ENCODE assay signal across 10 mouse cellular contexts in the genomic region with DNA sequence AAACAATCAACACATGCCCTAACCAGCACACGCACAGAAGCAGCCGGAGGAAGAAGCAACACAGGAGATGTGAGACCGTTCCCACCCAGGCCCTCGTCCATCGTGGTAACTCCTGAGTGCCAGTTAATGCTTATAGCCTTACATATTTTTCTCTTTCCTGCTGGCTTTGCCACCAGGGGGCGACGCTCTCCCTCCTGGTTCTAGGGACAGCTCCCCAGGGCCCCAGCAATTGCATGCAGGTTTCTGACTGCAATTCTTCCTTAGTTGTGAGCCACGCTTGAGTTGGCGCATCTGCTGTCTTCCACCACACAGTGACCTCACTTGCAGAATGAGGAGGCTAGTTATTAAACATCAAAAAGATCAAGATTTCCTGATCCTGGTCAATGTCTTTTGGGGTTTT. TPM values are rescaled to one million over a fixed set of nuclear protein-coding genes. Genes with fewer than 3 reads are reported as not detected.
A peak's percentile ranks its signal among the peaks of the same experiment; 100 is the strongest.
DNase-seq lines count a peak whose midpoint lies in the region; ATAC-seq and TF ChIP-seq lines count a peak whose summit lies in the region.
"Had no signal": no experiment of that assay in that cellular context is flagged by ENCODE, and none has a peak within 500 bp of the region (broad histone marks: within the 10 kb centered on the region; RNA-seq: fewer than 3 reads in every experiment).

No protein-coding gene starts in this region.

- TF ChIP-seq CTCF in kidney, postnatal 0 days (IDR thresholded peaks at IDR 0.05; ENCODE audit: low read depth), result peak; percentile 83

- 55% methylated on average over 9 of the region's 9 CpGs for WGBS in kidney, postnatal 0 days

- H3K9ac ChIP-seq in kidney, postnatal 0 days (ENCODE audit: low read depth, low read length), result no peak overlapping the region
- H3K9ac ChIP-seq: liver, embryonic 15.5 days had no signal

- H3K27me3 ChIP-seq in kidney, postnatal 0 days (ENCODE audit: insufficient read depth, low read length), result no peaks in the 10 kb centered on the region
- H3K27me3 ChIP-seq: liver, embryonic 15.5 days had no signal

- no peak for DNase-seq in frontal cortex, postnatal 25 days (ENCODE audit: low spot score in 2 of 2)
- peak; percentile 40 to 61 for DNase-seq in right cerebral cortex, postnatal 10 days (ENCODE audit: low spot score in 2 of 2)
- DNase-seq in right cerebral cortex, adult 2 months (ENCODE audit: low spot score in 2 of 2), result no peak
- DNase-seq in c-Kit-negative CD71-positive TER-119-positive erythroid progenitor cells, embryonic 14.5 days (ENCODE audit: low read depth, low spot score), result peak; percentile 64
- DNase-seq in kidney, postnatal 0 days (ENCODE audit: low spot score), result peak; percentile 77
- DNase-seq in thymus, postnatal 36 days, result peak; percentile 74

- 0 out of 2 replicates have a peak, but pooled peaks have one; percentile 13 for ATAC-seq in frontal cortex, adult (ENCODE audit: low TSS enrichment)
- no peak for ATAC-seq in kidney, postnatal 0 days (replicated peaks; ENCODE audit: low FRiP score, low read depth)
- ATAC-seq in monocyte, adult 5-6 weeks (replicated peaks; ENCODE audit: insufficient number of reproducible peaks, low FRiP score, low TSS enrichment, poor library complexity, severe bottlenecking), result peak; percentile 75

- no peak overlapping the region for H3K27ac ChIP-seq in kidney, postnatal 0 days
- H3K27ac ChIP-seq: liver, embryonic 15.5 days had no signal

- H3K36me3 ChIP-seq in kidney, postnatal 0 days (ENCODE audit: insufficient read depth, low read length), result no peaks in the 10 kb centered on the region
- H3K36me3 ChIP-seq: liver, embryonic 15.5 days had no signal

- H3K9me3 ChIP-seq in kidney, postnatal 0 days (replicated peaks; ENCODE audit: low read length), result no peaks in the 10 kb centered on the region; the same call in 1 of the 2 replicates

- peaks cover 11% of the 10 kb centered on the region; the same call in 1 of the 2 replicates for H3K4me1 ChIP-seq in kidney, postnatal 0 days (replicated peaks; ENCODE audit: insufficient read depth, low read length)

- H3K4me3 ChIP-seq in kidney, postnatal 0 days (replicated peaks; ENCODE audit: low read depth, low read length), result no peak overlapping the region
- H3K4me3 ChIP-seq: erythroblast, embryonic 14.5 days; liver, embryonic 15.5 days had no signal

- no peak overlapping the region for H3K4me2 ChIP-seq in kidney, postnatal 0 days (ENCODE audit: low read length)
- H3K4me2 ChIP-seq: liver, embryonic 15.5 days had no signal

RNA-seq across cellular contexts. Expression of gene Idh2, which starts 17.3 kb away (rescaled TPM):
- polyA plus RNA-seq in kidney, postnatal 0 days (2015; fragmentation: Nextera tagmentation; extraction: Ambion mirVana), result 630 and 689 TPM in 2 replicates
- total RNA-seq in monocyte, adult 5-6 weeks (2017), result 23.3 to 27.2 TPM (median 24.2 TPM) in 3 replicates

RNA-seq across cellular contexts. Expression of gene Sema4b, which starts 54.1 kb away (rescaled TPM):
- polyA plus RNA-seq in kidney, postnatal 0 days (2015; fragmentation: Nextera tagmentation; extraction: Ambion mirVana), result 20.7 and 21.2 TPM in 2 replicates
- 7.4 to 9.3 TPM (median 9.1 TPM) in 3 replicates for total RNA-seq in monocyte, adult 5-6 weeks (2017)

Comparison
In these comparisons a context has a peak if more than half of its experiments do, and no peak if none do; other contexts are left out.
1. DNase-seq: peak in right cerebral cortex, postnatal 10 days (2 of 2), c-Kit-negative CD71-positive TER-119-positive erythroid progenitor cells, embryonic 14.5 days (single experiment), kidney, postnatal 0 days (single experiment) and thymus, postnatal 36 days (2 of 2); none in frontal cortex, postnatal 25 days (0 of 2) and right cerebral cortex, adult 2 months (0 of 2).